Mouse (Mus musculus): ENCODE results near the gene Strn4.

Strn4 gene

DNA sequence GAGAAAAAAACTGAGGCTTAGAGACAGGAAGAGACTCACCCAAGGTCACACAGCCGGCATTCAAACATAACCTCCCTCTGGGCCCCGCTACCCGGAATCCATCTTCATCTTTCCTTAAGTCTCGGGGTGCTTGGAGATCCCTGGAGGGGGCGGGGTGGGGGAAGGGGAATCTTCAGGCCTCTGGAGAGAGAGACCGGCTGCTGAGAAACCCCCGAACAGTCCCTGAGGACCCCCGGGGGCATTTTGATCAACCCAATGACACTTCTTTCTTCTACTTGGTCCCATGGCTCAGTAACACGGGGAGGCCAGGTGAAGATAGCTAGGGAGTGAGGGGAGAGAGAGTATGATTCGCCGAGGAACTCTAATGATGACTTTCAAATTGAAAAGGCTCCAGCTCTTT, 60.3 kb downstream of the Strn4 start:
- no peak for DNase-seq (ENCODE audit: low spot score)

GRCm38 (mm10) chr7:16876608-16877007, 60.9 kb downstream of the Strn4 start:
- no peak for DNase-seq (ENCODE audit: low spot score)

DNA sequence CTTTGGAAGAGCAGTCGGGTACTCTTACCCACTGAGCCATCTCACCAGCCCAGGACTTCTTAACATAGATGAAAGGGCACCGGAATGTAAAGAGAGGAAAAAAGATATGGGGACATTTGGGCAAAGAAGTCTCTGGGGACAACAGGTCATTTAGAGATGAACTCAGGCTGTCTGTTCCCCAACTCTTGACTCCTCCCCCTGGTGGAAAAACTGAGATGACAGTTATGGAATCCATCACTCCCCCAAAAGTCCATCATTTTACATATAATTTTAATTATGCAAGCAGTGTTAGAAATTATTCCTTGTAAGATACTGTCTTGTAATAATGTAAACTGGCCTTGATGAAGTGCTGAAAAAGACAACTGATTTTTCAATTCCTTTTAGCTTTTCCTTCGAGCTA, 62.0 kb downstream of the Strn4 start:
- DNase-seq (ENCODE audit: low spot score), result no peak

- DNase-seq (ENCODE audit: low spot score), result no peak
Observed at GRCm38 (mm10) chr7:16879796-16880547, 64.3 kb downstream of the Strn4 start.

GRCm38 (mm10) chr7:16880615-16881014, 64.9 kb downstream of the Strn4 start:
- DNase-seq (ENCODE audit: low spot score), result no peak

- DNase-seq (ENCODE audit: low spot score), result no peak
Observed at GRCm38 (mm10) chr7:16883162-16883561, 67.5 kb downstream of the Strn4 start.

DNA sequence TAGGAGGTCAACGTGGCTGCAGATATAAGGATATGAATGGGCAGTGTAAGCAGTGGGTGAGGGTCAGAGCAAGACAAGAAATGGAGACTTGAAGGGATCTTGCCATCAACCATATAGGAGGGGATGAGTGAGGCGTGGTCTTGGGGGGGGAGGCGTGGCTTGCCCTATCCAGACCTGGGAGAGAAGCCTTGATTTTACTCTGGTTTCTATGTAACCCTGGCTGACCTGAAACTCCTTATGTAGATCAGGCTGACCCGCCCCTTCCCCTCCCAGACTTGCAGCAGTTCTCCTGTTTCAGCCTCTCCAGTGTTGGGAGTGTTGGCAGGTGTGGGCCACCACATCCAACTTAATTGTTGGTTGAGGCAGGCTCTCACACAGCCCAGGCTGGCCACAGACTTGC, 68.6 kb downstream of the Strn4 start:
- no peak for DNase-seq (ENCODE audit: low spot score)

DNA sequence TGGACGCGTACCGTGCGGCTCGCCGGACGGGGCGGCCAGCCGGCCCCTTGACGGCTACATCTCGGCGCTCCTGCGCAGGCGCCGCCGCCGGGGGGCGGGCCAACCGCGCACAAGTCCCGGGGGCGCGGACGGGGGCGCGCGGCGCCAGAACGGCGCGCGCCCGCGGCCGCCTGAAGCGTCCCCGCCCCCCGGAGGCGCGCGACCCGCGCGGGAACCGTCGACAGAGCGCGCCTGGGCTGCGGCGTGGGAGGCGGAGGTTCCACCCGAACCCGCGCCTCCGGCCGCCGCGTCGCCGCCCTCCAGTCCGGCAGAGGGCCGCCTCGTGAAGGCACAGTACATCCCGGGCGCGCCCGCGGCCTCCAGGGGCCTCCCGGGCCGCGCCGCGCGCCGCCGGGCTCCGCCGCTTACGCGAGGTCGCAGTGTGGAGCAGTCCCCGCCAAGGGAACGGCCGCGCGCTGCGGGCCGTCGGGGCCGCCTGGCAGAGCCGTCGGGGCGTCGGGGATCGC, 69.6 kb downstream of the Strn4 start:
- DNase-seq (ENCODE audit: low spot score), result no peak

DNA sequence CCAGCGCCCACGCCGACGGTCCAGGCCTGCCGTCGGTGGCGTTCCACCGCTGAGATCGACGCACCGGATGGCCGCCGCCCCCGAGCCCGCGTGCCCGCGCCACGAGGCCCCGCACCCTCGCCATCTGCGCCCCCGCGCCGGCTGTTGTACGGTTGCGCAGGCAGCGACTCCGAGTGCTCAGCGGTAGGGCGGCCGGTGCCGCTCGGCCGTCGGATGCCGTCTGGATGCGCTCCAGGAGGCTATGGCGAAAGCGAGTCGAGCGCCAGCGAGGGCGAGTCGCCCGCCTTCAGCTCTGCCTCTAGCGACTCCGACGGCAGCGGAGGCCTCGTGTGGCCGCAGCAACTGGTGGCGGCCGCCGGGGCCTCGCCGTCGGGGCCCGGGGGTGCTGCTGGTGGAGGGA, 70.2 kb downstream of the Strn4 start:
- no peak for DNase-seq (ENCODE audit: low spot score)

All from T-cell, adult 2 months (primary cell).